Mouse (Mus musculus): Measurements from ENCODE around the gene Cnpy1. TPM values are rescaled to one million over a fixed set of nuclear protein-coding genes. Genes with fewer than 3 reads are reported as not detected.

The Cnpy1 gene
- polyA plus RNA-seq, 1 experiment from 2014 or later = 0.42 TPM

- Histone ChIP-seq H3K36me3 (no peaks in the 10 kb centered on the region), H3K4me3 (replicated peaks) (no peak overlapping the region), H3K27me3 (replicated peaks) (no peaks in the 10 kb centered on the region), H3K9ac (replicated peaks) (no peak overlapping the region), H3K4me2 (no peak overlapping the region), H3K4me1 (no peaks in the 10 kb centered on the region), H3K9me3 (replicated peaks) (no peaks in the 10 kb centered on the region), H3K27ac (replicated peaks) (no peak overlapping the region)
- WGBS = 89% methylated on average over 5 of the region's 5 CpGs
- ATAC-seq (ENCODE audit: low FRiP score) = no peak
These were observed 16.5 kb upstream of the Cnpy1 start for GRCm38 (mm10) chr5:28262070-28262469.

- H3K9ac ChIP-seq (replicated peaks) = no peak overlapping the region
- ATAC-seq (ENCODE audit: low FRiP score) = no peak
- H3K4me3 ChIP-seq (replicated peaks) = no peak overlapping the region
- 100% methylated on average over 1 of the region's 1 CpGs for WGBS
- H3K4me2 ChIP-seq = no peak overlapping the region
- no peaks in the 10 kb centered on the region for H3K9me3 ChIP-seq (replicated peaks)
- H3K27me3 ChIP-seq (replicated peaks) = no peaks in the 10 kb centered on the region
- H3K36me3 ChIP-seq = no peaks in the 10 kb centered on the region
- H3K27ac ChIP-seq (replicated peaks) = no peak overlapping the region
- H3K4me1 ChIP-seq = no peaks in the 10 kb centered on the region
These were observed 14.3 kb upstream of the Cnpy1 start for GRCm38 (mm10) chr5:28259939-28260338.

- Histone ChIP-seq H3K4me2 (no peak overlapping the region), H3K27ac (replicated peaks) (no peak overlapping the region), H3K9me3 (replicated peaks) (no peaks in the 10 kb centered on the region), H3K4me1 (no peaks in the 10 kb centered on the region), H3K27me3 (replicated peaks) (no peaks in the 10 kb centered on the region), H3K4me3 (replicated peaks) (no peak overlapping the region), H3K9ac (replicated peaks) (no peak overlapping the region), H3K36me3 (no peaks in the 10 kb centered on the region)
- 70% methylated on average over 1 of the region's 1 CpGs for WGBS
- ATAC-seq (ENCODE audit: low FRiP score) = no peak
These were observed 13.8 kb upstream of the Cnpy1 start for GRCm38 (mm10) chr5:28259385-28259784.

- no peaks in the 10 kb centered on the region for H3K27me3 ChIP-seq (replicated peaks)
- no peak for ATAC-seq (ENCODE audit: low FRiP score)
- H3K36me3 ChIP-seq = no peaks in the 10 kb centered on the region
- no peak overlapping the region for H3K4me2 ChIP-seq
- H3K9me3 ChIP-seq (replicated peaks) = no peaks in the 10 kb centered on the region
- 79% methylated on average over 4 of the region's 4 CpGs for WGBS
- no peaks in the 10 kb centered on the region for H3K4me1 ChIP-seq
- H3K9ac ChIP-seq (replicated peaks) = no peak overlapping the region
- no peak overlapping the region for H3K27ac ChIP-seq (replicated peaks)
- H3K4me3 ChIP-seq (replicated peaks) = no peak overlapping the region
These were observed 12.2 kb upstream of the Cnpy1 start for GRCm38 (mm10) chr5:28257816-28258215.

- peaks cover 6% of the 10 kb centered on the region for H3K4me1 ChIP-seq
- H3K27ac ChIP-seq (replicated peaks) = no peak overlapping the region
- H3K27me3 ChIP-seq (replicated peaks) = no peaks in the 10 kb centered on the region
- WGBS = 89% methylated on average over 4 of the region's 4 CpGs
- no peak for ATAC-seq (ENCODE audit: low FRiP score)
- no peak overlapping the region for H3K4me3 ChIP-seq (replicated peaks)
- H3K36me3 ChIP-seq = no peaks in the 10 kb centered on the region
- H3K4me2 ChIP-seq = no peak overlapping the region
- H3K9me3 ChIP-seq (replicated peaks) = no peaks in the 10 kb centered on the region
- H3K9ac ChIP-seq (replicated peaks) = no peak overlapping the region
These were observed 7.4 kb upstream of the Cnpy1 start for GRCm38 (mm10) chr5:28252999-28253398.

- WGBS = 82% methylated on average over 4 of the region's 4 CpGs
- no peak overlapping the region for H3K4me2 ChIP-seq
- peaks cover 6% of the 10 kb centered on the region for H3K4me1 ChIP-seq
These were observed 6.7 kb upstream of the Cnpy1 start for GRCm38 (mm10) chr5:28252260-28252659.

GRCm38 (mm10) chr5:28251211-28251764, 5.7 kb upstream of the Cnpy1 start:
- Histone ChIP-seq H3K4me2 (no peak overlapping the region), H3K4me3 (replicated peaks) (no peak overlapping the region), H3K27me3 (replicated peaks) (no peaks in the 10 kb centered on the region), H3K9me3 (replicated peaks) (no peaks in the 10 kb centered on the region), H3K4me1 (peaks cover 6% of the 10 kb centered on the region), H3K9ac (replicated peaks) (no peak overlapping the region), H3K27ac (replicated peaks) (no peak overlapping the region), H3K36me3 (no peaks in the 10 kb centered on the region)
- WGBS = 51% methylated on average over 4 of the region's 4 CpGs
- ATAC-seq (ENCODE audit: low FRiP score) = no peak

More at GRCm38 (mm10) chr5:28252260-28252659, 6.7 kb upstream of the Cnpy1 start:
- no peak for ATAC-seq (ENCODE audit: low FRiP score)
- no peaks in the 10 kb centered on the region for H3K27me3 ChIP-seq (replicated peaks)
- no peak overlapping the region for H3K4me3 ChIP-seq (replicated peaks)
- no peak overlapping the region for H3K27ac ChIP-seq (replicated peaks)
- H3K9me3 ChIP-seq (replicated peaks) = no peaks in the 10 kb centered on the region
- H3K36me3 ChIP-seq = no peaks in the 10 kb centered on the region
- H3K9ac ChIP-seq (replicated peaks) = no peak overlapping the region

- no peaks in the 10 kb centered on the region for H3K27me3 ChIP-seq (replicated peaks)
These were observed 4.9 kb upstream of the Cnpy1 start for GRCm38 (mm10) chr5:28250479-28250878.

GRCm38 (mm10) chr5:28245121-28245520, 485 bp downstream of the Cnpy1 start:
- no peak for ATAC-seq (ENCODE audit: low FRiP score)

More at GRCm38 (mm10) chr5:28250479-28250878, 4.9 kb upstream of the Cnpy1 start:
- no peak overlapping the region for H3K9ac ChIP-seq (replicated peaks)
- H3K4me2 ChIP-seq = no peak overlapping the region
- H3K4me3 ChIP-seq (replicated peaks) = no peak overlapping the region
- no peak for ATAC-seq (ENCODE audit: low FRiP score)
- 85% methylated on average over 2 of the region's 2 CpGs for WGBS
- H3K27ac ChIP-seq (replicated peaks) = no peak overlapping the region
- H3K36me3 ChIP-seq = no peaks in the 10 kb centered on the region
- H3K4me1 ChIP-seq = peaks cover 6% of the 10 kb centered on the region
- no peaks in the 10 kb centered on the region for H3K9me3 ChIP-seq (replicated peaks)

GRCm38 (mm10) chr5:28243501-28244177, 2.0 kb downstream of the Cnpy1 start:
- no peak overlapping the region for H3K27ac ChIP-seq (replicated peaks)
- no peaks in the 10 kb centered on the region for H3K4me1 ChIP-seq
- H3K36me3 ChIP-seq = no peaks in the 10 kb centered on the region
- H3K9me3 ChIP-seq (replicated peaks) = no peaks in the 10 kb centered on the region
- no peak overlapping the region for H3K4me3 ChIP-seq (replicated peaks)
- H3K27me3 ChIP-seq (replicated peaks) = no peaks in the 10 kb centered on the region
- H3K4me2 ChIP-seq = no peak overlapping the region
- ATAC-seq (ENCODE audit: low FRiP score) = no peak
- 76% methylated on average over 8 of the region's 8 CpGs for WGBS
- H3K9ac ChIP-seq (replicated peaks) = no peak overlapping the region

More at GRCm38 (mm10) chr5:28245121-28245520, 485 bp downstream of the Cnpy1 start:
- Histone ChIP-seq H3K27ac (replicated peaks) (no peak overlapping the region), H3K4me2 (no peak overlapping the region), H3K4me1 (no peaks in the 10 kb centered on the region), H3K36me3 (no peaks in the 10 kb centered on the region), H3K27me3 (replicated peaks) (no peaks in the 10 kb centered on the region), H3K4me3 (replicated peaks) (no peak overlapping the region), H3K9me3 (replicated peaks) (no peaks in the 10 kb centered on the region), H3K9ac (replicated peaks) (no peak overlapping the region)
- WGBS = 65% methylated on average over 4 of the region's 4 CpGs

- H3K36me3 ChIP-seq = no peaks in the 10 kb centered on the region
- no peaks in the 10 kb centered on the region for H3K4me1 ChIP-seq
- H3K9ac ChIP-seq (replicated peaks) = no peak overlapping the region
- H3K4me3 ChIP-seq (replicated peaks) = no peak overlapping the region
- no peak overlapping the region for H3K27ac ChIP-seq (replicated peaks)
- ATAC-seq (ENCODE audit: low FRiP score) = no peak
- H3K27me3 ChIP-seq (replicated peaks) = no peaks in the 10 kb centered on the region
- 83% methylated on average over 4 of the region's 4 CpGs for WGBS
- no peak overlapping the region for H3K4me2 ChIP-seq
- no peaks in the 10 kb centered on the region for H3K9me3 ChIP-seq (replicated peaks)
These were observed 4.2 kb downstream of the Cnpy1 start for GRCm38 (mm10) chr5:28241423-28241822.

GRCm38 (mm10) chr5:28239829-28240228, 5.8 kb downstream of the Cnpy1 start:
- H3K4me1 ChIP-seq = no peaks in the 10 kb centered on the region
- no peak for ATAC-seq (ENCODE audit: low FRiP score)

More at GRCm38 (mm10) chr5:28239829-28240228, 5.8 kb downstream of the Cnpy1 start:
- no peak overlapping the region for H3K4me2 ChIP-seq
- no peaks in the 10 kb centered on the region for H3K9me3 ChIP-seq (replicated peaks)
- no peak overlapping the region for H3K4me3 ChIP-seq (replicated peaks)
- H3K9ac ChIP-seq (replicated peaks) = no peak overlapping the region
- H3K27ac ChIP-seq (replicated peaks) = no peak overlapping the region
- 84% methylated on average over 5 of the region's 5 CpGs for WGBS
- H3K36me3 ChIP-seq = no peaks in the 10 kb centered on the region
- H3K27me3 ChIP-seq (replicated peaks) = no peaks in the 10 kb centered on the region
